Mouse (Mus musculus) heart, adult 2 months (tissue): ENCODE measurements around the gene Cenpf. TPM values are rescaled to one million over a fixed set of nuclear protein-coding genes. Genes with fewer than 3 reads are reported as not detected.

Source experiments
- DNase-seq, 2 experiments: peaks; one replicate each; pipeline ENCODE4 v3.0.0; 2021
- H3K27ac ChIP-seq: fragments of 200-600 bp; 2 replicates; pipeline ENCODE4 v1.8.1; 2022
- H3K27me3 ChIP-seq: fragments of 200-500 bp; 2 replicates; pipeline ENCODE4 v1.6.1; 2012; ENCODE audit warnings: mild to moderate bottlenecking, low read length, inconsistent platforms, mixed read lengths; ENCODE audit not compliant: control insufficient read depth, insufficient read depth
- H3K36me3 ChIP-seq: fragments of 200-500 bp; 2 replicates; pipeline ENCODE4 v1.6.1; 2012; ENCODE audit warnings: low read length, inconsistent platforms; ENCODE audit not compliant: control insufficient read depth, insufficient read depth
- H3K4me1 ChIP-seq: fragments of 200-500 bp; 2 replicates; pipeline ENCODE4 v1.6.1; 2011; ENCODE audit warnings: low read length; ENCODE audit not compliant: control insufficient read depth, insufficient read depth
- H3K4me3 ChIP-seq: fragments of 200-600 bp; 2 replicates; pipeline ENCODE4 v1.8.1; 2022
- H3K79me2 ChIP-seq: fragments of 200-500 bp; replicated peaks from 2 replicates; pipeline ENCODE4 v1.6.1; 2012; ENCODE audit warnings: mild to moderate bottlenecking, inconsistent platforms, low read length, moderate library complexity, mixed read lengths; ENCODE audit not compliant: control insufficient read depth, insufficient read depth
- H3K9ac ChIP-seq: fragments of 200-500 bp; 2 replicates; pipeline ENCODE4 v1.6.1; 2012; ENCODE audit warnings: low read depth, mild to moderate bottlenecking, control low read depth, inconsistent platforms, low read length, mixed read lengths
- CTCF ChIP-seq: fragments of 200-600 bp; IDR thresholded peaks from 2 replicates; pipeline ENCODE4 v1.8.1; 2022; ENCODE audit warnings: antibody characterized with exemption, mild to moderate bottlenecking, moderate library complexity
- EP300 ChIP-seq: fragments of 200-500 bp; IDR thresholded peaks from 2 replicates; pipeline ENCODE4 v1.6.1; 2011; ENCODE audit warnings: low read depth, low read length, control low read depth; ENCODE audit not compliant: insufficient read depth
- POLR2A ChIP-seq: fragments of 200-500 bp; IDR thresholded peaks from 2 replicates; pipeline ENCODE4 v1.6.1; 2011; ENCODE audit warnings: mild to moderate bottlenecking, low read depth, low read length, control low read depth; ENCODE audit not compliant: insufficient read depth
- WGBS: fragments of 180-500 bp; shearing (Covaris S2); methylation state at CpG from one replicate; pipeline ENCODE4 v1.1.7; 2018; 5-methylcytosine and 5-hydroxymethylcytosine counted together
- intact Hi-C: fragments of 180-260 bp; cut with DNase I; formaldehyde crosslinking; loops from one replicate; pipeline ENCODE4 v1.15.1; 2025
- polyA plus RNA-seq: library from polyadenylated mRNA; depleted of rRNA; stranded (reverse); fragments of >200 nt; gene quantifications from 2 replicates; pipeline ENCODE4 v1.2.3, GENCODE M21; 2012
- total RNA-seq, 2 experiments: library from RNA; stranded (reverse); gene quantifications; 2 replicates each; pipeline ENCODE4 v1.2.3; 2021

The Cenpf gene
- total and polyA plus RNA-seq, 3 experiments = 2.0 to 5.5 (median 5.4) TPM

DNA sequence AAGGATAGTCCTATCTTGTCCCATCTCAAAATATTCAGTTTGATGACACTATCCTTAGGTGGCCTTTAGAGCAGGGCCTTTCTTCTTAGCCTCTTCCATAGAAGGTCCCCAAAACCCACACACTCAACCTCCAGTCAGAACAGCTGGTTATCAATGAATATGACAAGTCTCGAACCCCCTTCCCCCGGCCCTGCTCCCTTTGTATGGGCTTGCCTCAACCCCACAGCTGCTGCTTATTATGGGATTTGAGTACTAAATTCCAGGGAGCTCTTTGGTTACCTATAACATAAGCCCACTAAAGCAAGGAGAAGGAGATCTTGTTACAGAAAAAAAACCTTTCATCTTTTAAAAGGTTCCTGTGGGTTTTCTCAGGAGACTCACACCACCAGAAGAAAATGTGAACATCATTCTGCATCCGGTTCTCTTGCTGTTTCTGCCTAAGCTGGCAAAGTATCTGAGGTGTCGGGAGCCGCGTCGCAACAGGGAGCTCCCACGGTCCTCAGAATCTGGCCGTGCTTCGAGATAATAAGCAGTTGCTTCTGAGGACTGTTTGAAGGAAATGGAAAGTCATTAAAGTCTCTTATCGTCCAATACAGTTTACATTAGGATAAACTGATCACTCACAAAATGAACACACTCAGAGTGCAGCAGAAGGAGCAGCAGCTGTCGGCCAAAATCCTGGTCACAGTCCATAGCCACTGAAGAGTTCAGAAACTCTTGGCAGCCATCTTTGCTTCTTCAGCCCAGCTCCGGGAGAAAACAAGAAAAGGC is 68.7 kb downstream of the Cenpf start:
- Histone ChIP-seq H3K27ac (no peak overlapping the region), H3K79me2 (no peaks in the 10 kb centered on the region), H3K4me1 (no peaks in the 10 kb centered on the region), H3K4me3 (no peak overlapping the region), H3K27me3 (no peaks in the 10 kb centered on the region), H3K9ac (no peak overlapping the region), H3K36me3 (no peaks in the 10 kb centered on the region)
- 31% methylated on average over 13 of the region's 13 CpGs for WGBS
- DNase-seq = no peak
- TF ChIP-seq POLR2A (no peak), EP300 (no peak), CTCF (no peak)
- intact Hi-C loops = no loop called here

DNA sequence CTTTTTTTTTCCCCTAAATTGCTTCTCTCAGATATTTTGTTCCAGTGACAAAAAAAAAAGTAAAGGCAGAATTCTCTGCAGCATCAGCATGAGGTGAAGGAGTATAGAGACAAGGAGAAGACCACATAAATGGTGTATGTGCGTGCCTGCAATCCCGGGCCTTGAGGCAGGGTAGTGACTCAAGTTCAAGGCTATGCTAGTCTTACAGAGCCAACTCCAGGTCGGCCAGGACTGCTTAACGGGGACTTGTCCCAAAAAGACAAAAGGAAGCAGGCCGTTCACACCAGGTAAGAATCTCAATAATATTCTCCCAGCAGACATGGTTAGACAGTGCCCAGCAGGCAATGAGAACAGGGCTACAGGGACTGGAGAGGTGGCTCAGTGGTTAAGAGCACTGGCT is 70.5 kb downstream of the Cenpf start:
- Histone ChIP-seq H3K9ac (no peak overlapping the region), H3K27me3 (no peaks in the 10 kb centered on the region), H3K4me3 (no peak overlapping the region), H3K79me2 (no peaks in the 10 kb centered on the region), H3K4me1 (no peaks in the 10 kb centered on the region), H3K27ac (no peak overlapping the region), H3K36me3 (no peaks in the 10 kb centered on the region)
- WGBS = 85% methylated on average over 5 of the region's 5 CpGs
- DNase-seq = no peak
- TF ChIP-seq POLR2A (no peak), CTCF (no peak), EP300 (no peak)
- intact Hi-C loops = no loop called here

DNA sequence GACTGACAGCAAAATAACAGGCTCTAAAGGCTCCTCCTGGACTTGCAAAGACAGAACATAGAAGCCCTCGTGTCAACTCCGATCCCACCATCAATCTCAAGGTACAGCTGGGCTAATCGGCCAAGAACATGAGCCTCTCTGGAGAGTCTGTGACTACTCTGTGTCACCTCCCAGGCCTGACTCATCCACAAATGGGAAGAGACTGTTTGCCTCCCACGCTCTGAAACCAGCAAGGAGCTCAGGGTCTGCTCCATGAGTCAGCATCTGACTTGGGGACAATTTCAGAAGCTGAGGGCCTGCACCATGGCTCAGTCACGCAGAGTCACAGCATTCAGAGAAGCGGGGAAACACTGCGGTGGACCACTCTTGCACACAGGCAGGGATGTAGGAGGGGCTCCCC is 72.6 kb downstream of the Cenpf start:
- intact Hi-C loops = no loop called here
- peak in 1 of 2 experiments; percentile 10 for DNase-seq

DNA sequence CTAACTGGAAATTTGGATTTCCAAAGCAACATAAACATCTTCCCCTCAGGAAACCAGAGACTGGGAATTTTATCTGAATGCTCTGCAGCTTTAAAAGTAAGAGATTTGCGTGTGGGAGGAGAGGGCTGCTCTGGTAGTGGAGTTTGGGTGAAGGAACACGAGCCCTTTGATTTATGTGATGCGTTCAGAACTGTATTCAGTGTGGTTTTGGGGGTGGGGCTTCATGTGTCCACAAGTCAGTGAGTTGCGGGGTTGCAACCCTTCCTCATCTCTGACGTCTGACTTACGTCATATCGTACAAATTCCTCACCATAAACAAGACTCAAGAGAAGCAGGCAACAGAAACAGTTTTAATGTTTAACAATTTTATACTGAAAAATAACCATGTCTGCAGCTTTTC is 74.8 kb downstream of the Cenpf start:
- Histone ChIP-seq H3K27ac (no peak overlapping the region), H3K4me3 (no peak overlapping the region), H3K9ac (no peak overlapping the region), H3K27me3 (no peaks in the 10 kb centered on the region), H3K4me1 (no peaks in the 10 kb centered on the region), H3K79me2 (no peaks in the 10 kb centered on the region), H3K36me3 (no peaks in the 10 kb centered on the region)
- 46% methylated on average over 7 of the region's 7 CpGs for WGBS
- no peak for DNase-seq
- intact Hi-C loops = no loop called here
- TF ChIP-seq EP300 = no peak
- no peak for TF ChIP-seq POLR2A
- TF ChIP-seq CTCF = no peak

More for the DNA sequence above, 72.6 kb downstream of the Cenpf start:
- no peaks in the 10 kb centered on the region for H3K79me2 ChIP-seq
- no peak overlapping the region for H3K4me3 ChIP-seq
- no peak for TF ChIP-seq POLR2A
- no peak for TF ChIP-seq CTCF
- no peak for TF ChIP-seq EP300
- H3K9ac ChIP-seq = no peak overlapping the region
- H3K27me3 ChIP-seq = no peaks in the 10 kb centered on the region
- H3K27ac ChIP-seq = no peak overlapping the region
- H3K36me3 ChIP-seq = no peaks in the 10 kb centered on the region
- H3K4me1 ChIP-seq = no peaks in the 10 kb centered on the region
- WGBS = 76% methylated on average over 7 of the region's 7 CpGs

DNA sequence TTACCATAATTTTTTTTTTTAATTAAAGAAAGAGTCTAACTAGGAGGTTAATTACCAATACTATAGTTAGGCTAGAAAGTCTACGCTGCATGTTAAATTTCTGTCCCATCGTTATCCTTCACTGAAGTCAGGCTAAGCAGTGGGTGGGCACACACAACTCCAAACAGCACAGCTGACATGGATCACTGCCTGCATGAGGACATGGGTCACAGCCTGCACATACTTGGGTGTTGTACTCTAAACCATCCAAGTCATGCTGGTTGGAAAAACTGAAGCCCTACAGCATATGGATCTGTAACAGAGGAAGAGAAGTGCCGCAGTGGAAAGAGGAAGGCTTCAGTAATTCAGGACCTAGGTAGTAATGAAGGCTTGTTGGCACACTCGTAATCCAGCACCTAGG is 76.1 kb downstream of the Cenpf start:
- Histone ChIP-seq H3K79me2 (no peaks in the 10 kb centered on the region), H3K4me3 (no peak overlapping the region), H3K36me3 (no peaks in the 10 kb centered on the region), H3K27me3 (no peaks in the 10 kb centered on the region), H3K27ac (no peak overlapping the region), H3K4me1 (no peaks in the 10 kb centered on the region), H3K9ac (no peak overlapping the region)
- WGBS = 84% methylated on average over 4 of the region's 4 CpGs
- no peak for TF ChIP-seq POLR2A
- no peak for TF ChIP-seq EP300
- TF ChIP-seq CTCF = no peak
- intact Hi-C loops = no loop called here
- no peak for DNase-seq

DNA sequence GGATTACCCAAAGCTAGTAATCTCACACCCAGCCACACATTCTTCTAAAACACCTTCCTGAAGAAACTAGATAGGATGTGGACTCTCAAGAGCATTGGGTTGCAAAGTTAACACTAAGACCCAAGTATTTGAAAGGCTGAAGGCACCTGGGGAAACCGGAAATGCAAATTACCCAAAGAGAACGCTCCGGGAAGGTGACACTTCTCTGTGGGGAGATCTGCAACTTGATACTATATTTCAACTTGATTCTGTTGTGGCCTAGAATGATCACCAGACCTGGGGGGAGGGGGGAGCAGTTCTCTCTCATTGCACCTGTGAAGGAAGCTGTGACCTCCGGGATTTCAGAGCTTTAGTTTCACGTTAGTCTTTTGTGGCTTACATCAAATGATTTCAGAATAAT is 79.2 kb downstream of the Cenpf start:
- Histone ChIP-seq H3K27ac (no peak overlapping the region), H3K4me3 (no peak overlapping the region), H3K27me3 (no peaks in the 10 kb centered on the region), H3K4me1 (no peaks in the 10 kb centered on the region), H3K9ac (no peak overlapping the region), H3K79me2 (no peaks in the 10 kb centered on the region), H3K36me3 (no peaks in the 10 kb centered on the region)
- intact Hi-C loops = no loop called here
- WGBS = 17% methylated on average over 5 of the region's 5 CpGs
- DNase-seq = no peak
- TF ChIP-seq CTCF (no peak), EP300 (no peak), POLR2A (no peak)
